Mouse (Mus musculus): ENCODE results near the gene Gm17482. TPM values are rescaled to one million over a fixed set of nuclear protein-coding genes. Genes with fewer than 3 reads are reported as not detected.

Gene Gm17482
- total and polyA plus RNA-seq, 3 experiments, result not detected

- Histone ChIP-seq H3K9ac (ENCODE audit: control insufficient read depth, low read depth, low read length, poor library complexity, severe bottlenecking) (no peak overlapping the region), H3K36me3 (ENCODE audit: control insufficient read depth in 1 of 2, insufficient read depth in 2 of 2, low read length in 2 of 2) (no peaks in the 10 kb centered on the region), H3K4me1 (ENCODE audit: control insufficient read depth in 1 of 2, insufficient read depth in 2 of 2, low read length in 2 of 2) (no peaks in the 10 kb centered on the region), H3K4me3 (ENCODE audit: control insufficient read depth in 1 of 2, insufficient read depth in 1 of 2, low read depth in 2 of 2, low read length in 2 of 2) (no peak overlapping the region), H3K79me2 (ENCODE audit: control insufficient read depth, insufficient read depth, low read length, poor library complexity) (no peaks in the 10 kb centered on the region), H3K27me3 (ENCODE audit: control insufficient read depth in 1 of 2, insufficient read depth in 2 of 2, low read length in 2 of 2) (peaks cover 0 to 2% of the 10 kb centered on the region in 2 experiments; a peak in 2 of 4 replicates), H3K9me3 (replicated peaks; ENCODE audit: insufficient read depth, low read length) (no peaks in the 10 kb centered on the region), H3K27ac (ENCODE audit: control insufficient read depth, low read depth, low read length) (no peak overlapping the region)
- TF ChIP-seq KAT2A (conservative IDR thresholded peaks at IDR 0.05; ENCODE audit: low read depth, low read length), result no peak
- no peak for DNase-seq (ENCODE audit: low read depth, low spot score)
Measured at GRCm38 (mm10) chr6:115290561-115290960, 63.4 kb downstream of the Gm17482 start.

- Histone ChIP-seq H3K9ac (ENCODE audit: control insufficient read depth, low read depth, low read length, poor library complexity, severe bottlenecking) (no peak overlapping the region), H3K79me2 (ENCODE audit: control insufficient read depth, insufficient read depth, low read length, poor library complexity) (no peaks in the 10 kb centered on the region), H3K9me3 (replicated peaks; ENCODE audit: insufficient read depth, low read length) (no peaks in the 10 kb centered on the region), H3K4me3 (ENCODE audit: control insufficient read depth in 1 of 2, insufficient read depth in 1 of 2, low read depth in 2 of 2, low read length in 2 of 2) (no peak overlapping the region), H3K27ac (ENCODE audit: control insufficient read depth, low read depth, low read length) (no peak overlapping the region), H3K4me1 (ENCODE audit: control insufficient read depth in 1 of 2, insufficient read depth in 2 of 2, low read length in 2 of 2) (no peaks in the 10 kb centered on the region), H3K36me3 (ENCODE audit: control insufficient read depth in 1 of 2, insufficient read depth in 2 of 2, low read length in 2 of 2) (no peaks in the 10 kb centered on the region), H3K27me3 (ENCODE audit: control insufficient read depth in 1 of 2, insufficient read depth in 2 of 2, low read length in 2 of 2) (peaks cover 0 to 2% of the 10 kb centered on the region in 2 experiments; a peak in 2 of 4 replicates)
- no peak for DNase-seq (ENCODE audit: low read depth, low spot score)
- TF ChIP-seq TBP (IDR thresholded peaks at IDR 0.05; ENCODE audit: low read depth, low read length), result no peak
- TF ChIP-seq SMC3 (IDR thresholded peaks at IDR 0.05; ENCODE audit: low read depth, low read length), result no peak
- TF ChIP-seq HCFC1 (IDR thresholded peaks at IDR 0.05; ENCODE audit: low read depth, low read length), result no peak
- TF ChIP-seq BHLHE40 (IDR thresholded peaks at IDR 0.05; ENCODE audit: borderline replicate concordance, low read depth, low read length), result no peak
- TF ChIP-seq MYB (IDR thresholded peaks at IDR 0.05; ENCODE audit: low read depth, low read length), result no peak
- TF ChIP-seq ETS1 (IDR thresholded peaks at IDR 0.05; ENCODE audit: low read depth, low read length), result no peak
- TF ChIP-seq SIN3A (IDR thresholded peaks at IDR 0.05; ENCODE audit: low read length), result no peak
- TF ChIP-seq MYC (IDR thresholded peaks at IDR 0.05; ENCODE audit: low read depth, low read length), result no peak
- TF ChIP-seq MAX (IDR thresholded peaks at IDR 0.05; ENCODE audit: low read length), result no peak
- no peak for TF ChIP-seq MXI1 (IDR thresholded peaks at IDR 0.05; ENCODE audit: low read depth, low read length)
- no peak for TF ChIP-seq EP300 (IDR thresholded peaks at IDR 0.05; ENCODE audit: low read depth in 1 of 2, low read length in 2 of 2)
Measured at GRCm38 (mm10) chr6:115291068-115291467, 63.9 kb downstream of the Gm17482 start.

- no peaks in the 10 kb centered on the region for H3K9me3 ChIP-seq (replicated peaks; ENCODE audit: insufficient read depth, low read length)
- no peaks in the 10 kb centered on the region for H3K4me1 ChIP-seq (ENCODE audit: control insufficient read depth in 1 of 2, insufficient read depth in 2 of 2, low read length in 2 of 2)
Measured at GRCm38 (mm10) chr6:115291823-115292222, 64.7 kb downstream of the Gm17482 start.

More at GRCm38 (mm10) chr6:115291823-115292222, 64.7 kb downstream of the Gm17482 start:
- no peak overlapping the region for H3K4me3 ChIP-seq (ENCODE audit: control insufficient read depth in 1 of 2, insufficient read depth in 1 of 2, low read depth in 2 of 2, low read length in 2 of 2)
- no peaks in the 10 kb centered on the region; a peak in 2 of 4 replicates for H3K27me3 ChIP-seq (ENCODE audit: control insufficient read depth in 1 of 2, insufficient read depth in 2 of 2, low read length in 2 of 2)
- no peak for TF ChIP-seq ETS1 (IDR thresholded peaks at IDR 0.05; ENCODE audit: low read depth, low read length)
- no peak overlapping the region for H3K27ac ChIP-seq (ENCODE audit: control insufficient read depth, low read depth, low read length)
- no peaks in the 10 kb centered on the region for H3K36me3 ChIP-seq (ENCODE audit: control insufficient read depth in 1 of 2, insufficient read depth in 2 of 2, low read length in 2 of 2)
- no peak for DNase-seq (ENCODE audit: low read depth, low spot score)
- no peak overlapping the region for H3K9ac ChIP-seq (ENCODE audit: control insufficient read depth, low read depth, low read length, poor library complexity, severe bottlenecking)
- no peaks in the 10 kb centered on the region for H3K79me2 ChIP-seq (ENCODE audit: control insufficient read depth, insufficient read depth, low read length, poor library complexity)
